Mouse (Mus musculus): ENCODE measurements around the gene Ccdc90b.

DNA sequence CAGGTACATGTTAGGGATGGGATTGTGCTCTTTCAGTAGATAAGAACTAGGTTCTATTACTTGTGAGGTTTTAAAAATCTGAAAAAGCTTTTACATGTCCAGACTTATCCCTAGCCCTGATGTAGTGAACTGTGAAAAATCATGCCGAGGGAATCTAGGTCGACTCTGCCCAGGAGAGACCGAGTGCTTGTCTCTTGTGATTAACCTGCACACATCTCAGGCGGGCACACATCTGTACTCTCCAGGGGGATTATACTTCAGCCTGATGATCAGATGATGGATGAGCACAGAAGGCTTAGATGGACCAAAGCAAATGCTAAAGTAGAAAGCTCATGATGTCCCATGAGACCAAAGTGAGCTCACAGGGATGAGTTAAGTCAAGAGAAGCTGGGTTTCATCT lies 31.7 kb upstream of the Ccdc90b start:
- no peak for TF ChIP-seq CTCF (IDR thresholded peaks at IDR 0.05; ENCODE audit: control insufficient read depth, insufficient read depth, low read length)
- TF ChIP-seq POLR2A (IDR thresholded peaks at IDR 0.05; ENCODE audit: borderline replicate concordance, control insufficient read depth, low read depth, low read length): no peak
